Mouse (Mus musculus): ENCODE measurements around the gene Tceal7. TPM values are rescaled to one million over a fixed set of nuclear protein-coding genes. Genes with fewer than 3 reads are reported as not detected.

The Tceal7 gene
- polyA plus RNA-seq, 1 experiment, result not detected

DNA sequence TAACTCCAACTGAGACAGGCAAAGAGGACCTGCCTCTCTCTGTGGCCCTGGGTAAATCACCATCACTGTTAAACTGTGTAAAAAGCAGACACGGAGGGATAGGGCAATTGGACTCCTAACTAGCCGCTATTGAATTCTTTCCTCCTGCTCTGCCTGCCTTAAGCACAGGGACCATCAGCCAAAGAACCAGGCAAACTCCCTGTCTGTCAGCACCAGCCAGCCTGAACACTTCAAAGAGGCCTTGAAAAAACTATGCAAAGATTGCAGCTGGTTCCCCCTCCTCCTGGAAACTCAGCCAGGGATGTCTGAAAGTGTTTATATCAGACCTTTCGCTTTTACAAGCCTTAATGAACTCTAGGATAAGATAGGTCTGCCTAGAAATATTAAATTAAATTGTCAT, 60.0 kb downstream of the Tceal7 start:
- H3K27ac ChIP-seq (ENCODE audit: control insufficient read depth, insufficient read depth, low read depth, low read length), result no peak overlapping the region
- no peaks in the 10 kb centered on the region for H3K27me3 ChIP-seq (ENCODE audit: control insufficient read depth, insufficient read depth, low read length)
- TF ChIP-seq CTCF (IDR thresholded peaks at IDR 0.05; ENCODE audit: control insufficient read depth, insufficient read depth, insufficient replicate concordance, low read depth, low read length) (no peak), POLR2A (IDR thresholded peaks at IDR 0.05; ENCODE audit: control insufficient read depth, low read depth, low read length) (no peak)
- no peak overlapping the region for H3K4me3 ChIP-seq (ENCODE audit: control insufficient read depth, low read depth, low read length)
- H3K4me1 ChIP-seq (ENCODE audit: control insufficient read depth, insufficient read depth, low read length), result no peaks in the 10 kb centered on the region; the same call in 1 of the 2 replicates
- no peaks in the 10 kb centered on the region for H3K36me3 ChIP-seq (ENCODE audit: control insufficient read depth, insufficient read depth, low read length)

DNA sequence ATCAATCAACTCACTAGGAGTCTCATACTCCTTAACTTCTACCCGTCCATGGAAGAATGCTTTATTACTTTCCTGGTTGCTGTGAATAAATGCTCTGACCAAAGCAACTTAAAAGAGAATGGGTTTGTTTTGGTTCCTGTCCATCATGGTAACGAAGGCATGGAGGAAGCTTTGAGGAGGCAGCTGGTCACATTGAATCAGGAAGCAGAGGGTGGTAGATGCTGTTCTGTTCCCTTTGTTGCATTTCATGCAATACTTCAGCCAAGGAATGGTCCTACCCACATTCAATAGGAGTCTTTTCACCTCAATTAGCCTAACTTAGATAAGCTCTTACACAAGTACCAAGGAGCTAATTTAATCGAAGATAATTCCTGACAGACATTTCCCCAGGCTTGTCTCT, 60.8 kb downstream of the Tceal7 start:
- no peaks in the 10 kb centered on the region for H3K27me3 ChIP-seq (ENCODE audit: control insufficient read depth, insufficient read depth, low read length)
- H3K4me1 ChIP-seq (ENCODE audit: control insufficient read depth, insufficient read depth, low read length), result no peaks in the 10 kb centered on the region; the same call in 1 of the 2 replicates
- H3K36me3 ChIP-seq (ENCODE audit: control insufficient read depth, insufficient read depth, low read length), result no peaks in the 10 kb centered on the region
- H3K4me3 ChIP-seq (ENCODE audit: control insufficient read depth, low read depth, low read length), result no peak overlapping the region
- no peak for TF ChIP-seq POLR2A (IDR thresholded peaks at IDR 0.05; ENCODE audit: control insufficient read depth, low read depth, low read length)
- no peak for TF ChIP-seq CTCF (IDR thresholded peaks at IDR 0.05; ENCODE audit: control insufficient read depth, insufficient read depth, insufficient replicate concordance, low read depth, low read length)
- no peak overlapping the region for H3K27ac ChIP-seq (ENCODE audit: control insufficient read depth, insufficient read depth, low read depth, low read length)

Other genes with a start within 250 kb of the Tceal7 start
- 4.9 and 7.1 TPM in 2 replicates for gene Arxes2, start 221.0 kb upstream of the Tceal7 start, polyA plus RNA-seq (2012; rRNA removed)
- 0.33 and 0.38 TPM in 2 replicates for gene Arxes1, start 181.4 kb upstream of the Tceal7 start, polyA plus RNA-seq (2012; rRNA removed)
- 3.1 and 3.9 TPM in 2 replicates for gene Bex2, start 146.5 kb upstream of the Tceal7 start, polyA plus RNA-seq (2012; rRNA removed)
- 42.6 and 67.8 TPM in 2 replicates for gene Nxf3, start 129.5 kb upstream of the Tceal7 start, polyA plus RNA-seq (2012; rRNA removed)
- 13.1 and 17.0 TPM in 2 replicates for gene Bex4, start 75.8 kb upstream of the Tceal7 start, polyA plus RNA-seq (2012; rRNA removed)
- 3.8 and 4.2 TPM in 2 replicates for gene Tceal8, start 42.4 kb upstream of the Tceal7 start, polyA plus RNA-seq (2012; rRNA removed)
- gene Tceal5, start 10.9 kb upstream of the Tceal7 start, polyA plus RNA-seq (2012; rRNA removed), result not detected in 2 replicates
- 1.9 and 2.2 TPM in 2 replicates for gene Bex1, start 734 bp downstream of the Tceal7 start, polyA plus RNA-seq (2012; rRNA removed)
- 7.4 and 9.7 TPM in 2 replicates for gene Tceal9, start 30.3 kb downstream of the Tceal7 start, polyA plus RNA-seq (2012; rRNA removed)
- gene Bex3, start 55.5 kb downstream of the Tceal7 start, polyA plus RNA-seq (2012; rRNA removed), result 16.1 and 16.4 TPM in 2 replicates

Measured in testis, adult 2 months (tissue).